Mouse (Mus musculus) forebrain, embryonic 14.5 days (tissue): ENCODE measurements around the gene Chst10. TPM values are rescaled to one million over a fixed set of nuclear protein-coding genes. Genes with fewer than 3 reads are reported as not detected.

Source experiments
- ATAC-seq: fragments of 200-750 bp; cut with Nextera tagmentation; 2 replicates; pipeline ENCODE4 v1.8.0; 2017; ENCODE audit warnings: mild to moderate bottlenecking, moderate library complexity
- DNase-seq: peaks from one replicate; pipeline ENCODE4 v3.0.0-alpha.2; 2015; ENCODE audit warnings: low spot score
- H3K27ac ChIP-seq: fragments of 300-500 bp; sonication (generic); 2 replicates; pipeline ENCODE4 v1.5.1; 2014; ENCODE audit warnings: low read depth, mild to moderate bottlenecking, control low read depth, low read length, moderate library complexity
- H3K27me3 ChIP-seq: fragments of 300-500 bp; sonication (generic); replicated peaks from 2 replicates; pipeline ENCODE4 v1.6.1; 2014; ENCODE audit warnings: low read length, control low read depth, mixed read lengths; ENCODE audit not compliant: control insufficient read depth, insufficient read depth
- H3K36me3 ChIP-seq: fragments of 300-500 bp; sonication (generic); 2 replicates; pipeline ENCODE4 v1.6.1; 2014; ENCODE audit warnings: low read length, control low read depth; ENCODE audit not compliant: control insufficient read depth, insufficient read depth
- H3K4me1 ChIP-seq: fragments of 300-500 bp; sonication (generic); 2 replicates; pipeline ENCODE4 v1.6.1; 2014; ENCODE audit warnings: antibody characterized with exemption, low read length, control low read depth; ENCODE audit not compliant: control insufficient read depth, insufficient read depth
- H3K4me2 ChIP-seq: fragments of 300-500 bp; sonication (generic); 2 replicates; pipeline ENCODE4 v1.6.1; 2014; ENCODE audit warnings: mild to moderate bottlenecking, control low read depth, low read length
- H3K4me3 ChIP-seq: fragments of 300-500 bp; sonication (generic); 2 replicates; pipeline ENCODE4 v1.5.1; 2014; ENCODE audit warnings: low read depth, low read length, control low read depth
- H3K9ac ChIP-seq: fragments of 300-500 bp; sonication (generic); 2 replicates; pipeline ENCODE4 v1.6.1; 2014; ENCODE audit warnings: mild to moderate bottlenecking, low read length, control low read depth, moderate library complexity
- H3K9me3 ChIP-seq: fragments of 300-500 bp; sonication (generic); replicated peaks from 2 replicates; pipeline ENCODE4 v1.6.1; 2016; ENCODE audit warnings: low read length, control low read depth, mixed read lengths; ENCODE audit not compliant: control insufficient read depth
- WGBS: fragments of 180-500 bp; shearing (Covaris S2); extraction: QIAGEN DNeasy Blood & Tissue Kit; methylation state at CpG from one replicate; pipeline ENCODE4 v1.1.7; 2014; 5-methylcytosine and 5-hydroxymethylcytosine counted together
- polyA plus RNA-seq: library from polyadenylated mRNA; unstranded; fragments of >200 nt; fragmentation: Nextera tagmentation; extraction: Ambion mirVana; gene quantifications from 2 replicates; pipeline ENCODE4 v1.2.1, GENCODE M21; 2014

Chst10 gene
- polyA plus RNA-seq, 1 experiment from 2014 or later, result 48.7 TPM

DNA sequence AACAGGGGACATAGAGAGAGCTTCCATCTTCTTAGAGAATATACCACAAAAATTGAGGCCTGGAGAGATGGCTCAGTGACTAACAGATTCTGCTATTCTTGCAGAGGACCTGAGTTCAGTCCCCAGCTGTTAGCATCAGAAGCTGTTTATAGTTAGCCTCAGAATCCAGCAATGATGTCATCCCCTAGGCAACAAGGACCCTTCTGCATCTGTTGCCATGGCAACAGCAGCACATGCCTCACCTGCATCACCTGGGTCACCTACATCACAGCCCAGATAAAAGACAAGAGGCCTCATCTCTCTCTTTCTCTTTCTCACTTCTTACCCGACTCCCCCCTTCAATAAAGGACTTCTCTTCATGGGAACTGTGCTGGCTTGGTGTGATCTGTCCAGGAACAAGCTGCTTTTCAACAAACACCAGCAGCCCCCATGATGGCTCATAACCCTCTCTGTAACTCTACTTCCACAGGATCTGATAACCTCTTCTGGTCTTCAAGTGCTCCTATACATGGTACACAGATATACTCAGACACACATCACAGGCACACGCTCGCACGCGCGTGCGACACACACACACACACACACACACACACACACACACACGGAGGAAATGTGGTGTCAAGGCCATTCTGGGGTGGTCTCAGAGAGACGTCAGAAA is 37.0 kb downstream of the Chst10 start:
- no peak overlapping the region for H3K4me2 ChIP-seq
- H3K27me3 ChIP-seq, result no peaks in the 10 kb centered on the region
- no peaks in the 10 kb centered on the region for H3K9me3 ChIP-seq
- ATAC-seq (peak; percentile 54; the same call in 1 of the 2 replicates), DNase-seq (peak; percentile 43)
- H3K4me3 ChIP-seq, result no peak overlapping the region
- H3K27ac ChIP-seq, result no peak overlapping the region; the same call in 1 of the 2 replicates
- H3K4me1 ChIP-seq, result no peaks in the 10 kb centered on the region
- WGBS, result 87% methylated on average over 9 of the region's 9 CpGs
- H3K36me3 ChIP-seq, result peaks cover 19% of the 10 kb centered on the region; the same call in 1 of the 2 replicates
- no peak overlapping the region for H3K9ac ChIP-seq

DNA sequence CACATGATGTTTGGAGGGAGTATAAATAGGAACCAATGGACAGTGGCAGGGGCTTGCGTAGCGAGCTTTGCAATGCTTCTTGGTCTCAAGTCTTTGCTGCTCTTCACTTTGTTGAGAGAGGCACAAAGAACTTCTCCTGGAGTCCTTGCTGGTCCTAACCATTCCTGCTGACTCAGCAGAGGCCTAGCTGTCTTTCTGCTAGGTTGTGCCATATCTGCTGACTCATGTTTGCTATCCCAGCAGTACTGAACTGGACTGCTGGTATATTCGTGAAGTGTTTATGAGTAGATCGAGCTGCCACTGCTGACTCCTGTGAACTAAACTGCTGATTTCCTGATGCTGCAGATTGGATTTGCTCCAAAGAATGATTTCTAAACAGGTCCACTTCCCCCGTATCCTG is 37.8 kb downstream of the Chst10 start:
- ATAC-seq (no peak), DNase-seq (no peak)
- Histone ChIP-seq H3K9me3 (no peaks in the 10 kb centered on the region), H3K4me3 (no peak overlapping the region), H3K4me1 (no peaks in the 10 kb centered on the region), H3K27me3 (no peaks in the 10 kb centered on the region), H3K36me3 (peaks cover 12% of the 10 kb centered on the region; the same call in 1 of the 2 replicates), H3K27ac (no peak overlapping the region), H3K9ac (no peak overlapping the region), H3K4me2 (no peak overlapping the region)
- WGBS, result 85% methylated on average over 5 of the region's 5 CpGs

DNA sequence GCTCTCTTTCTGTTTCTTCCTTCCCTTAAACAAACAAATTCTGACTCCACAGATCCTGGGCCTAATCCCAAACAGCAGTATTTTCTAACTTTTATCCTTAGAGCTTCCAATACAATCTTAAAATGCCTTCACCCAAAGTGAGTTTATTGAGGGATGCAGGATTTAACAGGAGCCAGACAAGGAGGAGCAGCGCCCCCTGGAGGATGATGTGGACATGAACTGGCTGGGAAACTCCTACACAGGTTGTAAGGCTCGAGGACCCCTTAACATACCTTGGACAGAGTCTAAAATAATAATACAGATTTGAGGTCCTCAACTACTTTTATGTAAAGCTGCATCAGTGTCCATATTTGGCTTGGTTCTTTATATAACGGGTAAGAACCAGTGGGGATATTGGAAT is 41.8 kb downstream of the Chst10 start:
- H3K27me3 ChIP-seq, result no peaks in the 10 kb centered on the region
- H3K4me2 ChIP-seq, result no peak overlapping the region
- no peaks in the 10 kb centered on the region for H3K36me3 ChIP-seq
- no peak overlapping the region for H3K4me3 ChIP-seq
- ATAC-seq (no peak), DNase-seq (peak; percentile 84)
- H3K9me3 ChIP-seq, result no peaks in the 10 kb centered on the region
- 10% methylated on average over 3 of the region's 3 CpGs for WGBS
- no peak overlapping the region for H3K9ac ChIP-seq
- no peaks in the 10 kb centered on the region for H3K4me1 ChIP-seq
- H3K27ac ChIP-seq, result no peak overlapping the region

DNA sequence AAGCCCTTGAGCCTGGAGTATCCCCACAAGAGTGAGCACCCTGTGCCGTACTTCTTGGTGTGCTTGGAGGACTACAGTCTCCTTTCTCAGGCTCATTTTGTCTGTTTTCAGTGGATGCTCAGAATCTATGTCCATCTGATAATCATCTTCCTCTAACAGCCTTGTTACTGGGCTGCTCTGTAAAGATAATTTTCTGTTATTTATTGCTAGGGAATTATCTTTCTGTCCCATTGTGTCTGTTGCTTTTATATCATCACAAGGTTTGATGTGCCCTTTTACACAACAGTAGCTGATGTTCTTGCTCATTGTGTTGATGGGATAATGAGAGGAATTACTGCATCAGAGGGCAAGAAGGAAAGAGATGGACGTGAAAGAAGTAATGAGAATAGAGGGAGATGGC is 45.7 kb downstream of the Chst10 start:
- Histone ChIP-seq H3K9me3 (no peaks in the 10 kb centered on the region), H3K4me3 (no peak overlapping the region), H3K36me3 (no peaks in the 10 kb centered on the region), H3K27ac (no peak overlapping the region), H3K27me3 (no peaks in the 10 kb centered on the region), H3K4me1 (peaks cover 5% of the 10 kb centered on the region), H3K9ac (no peak overlapping the region), H3K4me2 (no peak overlapping the region)
- ATAC-seq (no peak), DNase-seq (no peak)
- 63% methylated on average over 2 of the region's 2 CpGs for WGBS

DNA sequence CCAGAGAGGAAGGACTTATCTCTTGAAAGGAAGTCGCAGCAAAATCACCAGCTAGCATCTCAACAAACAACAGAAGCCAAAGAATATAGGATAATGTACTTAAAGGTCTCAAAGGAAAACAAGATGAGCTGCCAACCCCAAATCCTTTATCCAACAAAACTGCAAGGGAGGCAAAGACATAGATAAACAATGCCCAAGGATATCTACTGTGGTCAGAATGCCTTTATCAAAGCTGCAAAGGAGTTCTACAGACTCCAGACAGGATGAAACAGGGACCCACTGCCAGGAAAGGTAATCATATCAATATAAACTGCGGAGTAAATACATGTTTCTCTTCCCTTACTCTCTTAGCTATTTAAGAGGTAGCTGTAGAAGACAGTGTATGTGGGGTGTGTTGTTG is 47.3 kb downstream of the Chst10 start:
- ATAC-seq (no peak), DNase-seq (no peak)
- Histone ChIP-seq H3K9me3 (no peaks in the 10 kb centered on the region), H3K4me1 (peaks cover 5% of the 10 kb centered on the region), H3K36me3 (no peaks in the 10 kb centered on the region), H3K27me3 (no peaks in the 10 kb centered on the region), H3K4me3 (no peak overlapping the region), H3K9ac (no peak overlapping the region), H3K4me2 (no peak overlapping the region), H3K27ac (no peak overlapping the region)
- WGBS, result 94% methylated on average over 2 of the region's 2 CpGs

DNA sequence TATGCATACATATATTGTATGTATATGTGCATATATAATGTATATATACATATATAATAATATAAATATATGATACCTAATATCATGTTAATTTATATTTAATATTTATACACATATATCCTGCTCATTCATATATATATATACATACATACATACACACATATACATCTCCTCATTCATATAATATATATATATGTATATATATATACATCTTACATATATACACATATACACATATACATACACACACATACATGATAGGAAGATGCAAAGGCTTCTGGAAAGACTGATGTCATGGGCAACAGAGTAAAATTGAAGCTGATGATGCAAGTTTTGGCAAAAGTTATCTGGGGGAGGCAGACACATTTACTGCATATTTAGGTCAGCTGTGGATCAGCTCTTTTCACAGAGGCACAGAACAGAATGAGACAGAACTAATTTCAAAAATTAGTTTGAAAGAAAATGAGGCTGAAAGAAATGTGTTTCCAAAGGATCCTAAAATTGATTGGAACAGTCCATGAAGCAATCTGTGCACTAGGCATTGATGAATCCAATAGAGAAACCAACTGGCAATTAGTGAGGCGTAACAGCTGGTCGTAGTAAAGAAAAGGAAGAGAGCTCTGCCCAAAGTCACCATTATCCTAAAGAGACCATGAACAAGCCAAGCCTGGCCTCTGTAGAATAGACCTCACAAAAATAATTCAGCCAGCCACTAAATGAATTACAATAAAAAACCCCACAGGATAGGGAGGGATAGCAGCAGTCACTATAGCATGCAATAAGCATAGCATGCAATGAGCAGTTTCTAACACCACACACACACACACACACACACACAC is 49.3 kb downstream of the Chst10 start:
- Histone ChIP-seq H3K4me1 (peaks cover 5% of the 10 kb centered on the region), H3K27me3 (no peaks in the 10 kb centered on the region), H3K9me3 (no peaks in the 10 kb centered on the region), H3K27ac (no peak overlapping the region), H3K4me3 (no peak overlapping the region), H3K4me2 (peak overlapping the region; percentile 44; the same call in 1 of the 2 replicates), H3K36me3 (no peaks in the 10 kb centered on the region), H3K9ac (no peak overlapping the region)
- ATAC-seq (peak; percentile 52), DNase-seq (peak; percentile 47)
- WGBS, result 28% methylated on average over 2 of the region's 2 CpGs

DNA sequence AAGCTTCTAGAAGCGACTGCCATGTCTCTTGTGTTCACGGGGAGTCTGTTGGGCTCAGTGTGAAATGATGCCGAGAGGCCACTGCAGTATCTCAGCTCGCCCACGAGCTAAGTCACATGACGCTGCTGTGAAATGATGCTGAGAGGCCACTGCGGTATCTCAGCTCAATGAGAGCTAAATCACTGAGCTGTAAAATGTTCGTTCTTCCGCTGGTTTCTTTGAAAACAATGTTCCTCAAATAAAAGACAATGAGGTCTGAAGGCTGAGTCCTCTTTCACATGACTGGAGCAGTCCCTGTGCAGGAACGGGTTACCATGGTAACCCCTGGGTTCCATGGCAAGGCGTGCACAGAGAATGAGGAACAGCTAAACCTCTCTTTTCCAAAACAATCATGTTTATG is 50.0 kb downstream of the Chst10 start:
- peak; percentile 84 for ATAC-seq
- 5% methylated on average over 11 of the region's 11 CpGs for WGBS
- Histone ChIP-seq H3K27me3 (no peaks in the 10 kb centered on the region), H3K9me3 (no peaks in the 10 kb centered on the region), H3K4me3 (peak overlapping the region; percentile 24), H3K4me2 (peak overlapping the region; percentile 44), H3K36me3 (no peaks in the 10 kb centered on the region), H3K27ac (peak overlapping the region; percentile 76), H3K4me1 (peaks cover 9% of the 10 kb centered on the region), H3K9ac (peak overlapping the region; percentile 25)
- peak; percentile 90 for DNase-seq

DNA sequence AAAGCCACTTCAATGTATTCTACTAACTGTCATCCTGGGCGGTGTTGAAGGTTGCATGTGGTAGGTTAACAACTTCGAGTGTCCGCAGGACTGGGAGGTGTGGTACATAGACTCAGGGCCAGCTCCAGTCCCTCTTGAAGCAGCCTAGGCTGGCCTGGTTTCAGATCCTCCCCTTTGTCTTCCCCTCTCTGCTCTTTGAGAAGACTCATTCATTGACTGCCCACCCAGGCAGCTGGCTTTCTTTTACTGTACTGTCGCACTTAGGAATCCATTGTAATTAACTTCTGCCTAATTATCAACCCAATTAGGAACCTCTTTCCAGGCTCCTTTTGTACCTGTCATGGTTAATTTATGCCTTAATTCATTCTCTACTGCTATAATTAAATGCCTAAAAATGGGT is 54.7 kb downstream of the Chst10 start:
- H3K4me3 ChIP-seq, result no peak overlapping the region
- H3K36me3 ChIP-seq, result no peaks in the 10 kb centered on the region
- no peak overlapping the region for H3K9ac ChIP-seq
- WGBS, result 16% methylated on average over 4 of the region's 4 CpGs
- peak; percentile 57; the same call in 1 of the 2 replicates for ATAC-seq
- no peaks in the 10 kb centered on the region for H3K9me3 ChIP-seq
- DNase-seq, result peak; percentile 67
- peaks cover 4% of the 10 kb centered on the region; the same call in 1 of the 2 replicates for H3K4me1 ChIP-seq
- H3K27me3 ChIP-seq, result no peaks in the 10 kb centered on the region
- H3K27ac ChIP-seq, result no peak overlapping the region
- no peak overlapping the region for H3K4me2 ChIP-seq

DNA sequence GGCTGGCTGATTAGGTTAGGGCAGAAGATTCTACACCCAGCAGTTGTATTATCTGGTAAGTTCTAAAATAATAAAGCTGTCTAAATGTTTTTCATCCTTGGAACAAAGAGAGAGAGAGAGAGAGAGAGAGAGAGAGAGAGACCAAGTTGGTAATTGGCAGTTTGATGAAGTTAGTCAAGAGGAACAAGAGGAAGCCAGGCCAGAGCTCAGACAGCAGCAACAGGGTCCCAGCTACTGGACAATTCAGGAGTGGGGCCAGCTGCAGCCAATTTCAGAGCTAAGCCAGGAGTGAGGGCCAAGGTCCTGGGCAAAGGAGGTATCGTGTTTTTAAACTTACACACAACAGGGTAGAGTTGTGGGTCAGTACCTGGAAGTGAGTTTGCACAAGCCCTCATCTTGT is 55.1 kb downstream of the Chst10 start:
- Histone ChIP-seq H3K36me3 (no peaks in the 10 kb centered on the region), H3K4me3 (no peak overlapping the region), H3K27me3 (no peaks in the 10 kb centered on the region), H3K4me2 (no peak overlapping the region), H3K9ac (no peak overlapping the region), H3K27ac (no peak overlapping the region), H3K9me3 (no peaks in the 10 kb centered on the region), H3K4me1 (peaks cover 4% of the 10 kb centered on the region; the same call in 1 of the 2 replicates)
- DNase-seq, result no peak
- ATAC-seq, result no peak
- WGBS, result 53% methylated on average over 1 of the region's 1 CpGs
